Mouse (Mus musculus): ENCODE measurements around the gene Acsf3. TPM values are rescaled to one million over a fixed set of nuclear protein-coding genes. Genes with fewer than 3 reads are reported as not detected.

The Acsf3 gene
- polyA plus RNA-seq, 1 experiment: 18.6 TPM

GRCm38 (mm10) chr8:122852546-122852905 lies 77.2 kb downstream of the Acsf3 start:
- Histone ChIP-seq H3K36me3 (ENCODE audit: control insufficient read depth, insufficient read depth, low read length) (no peaks in the 10 kb centered on the region), H3K4me1 (ENCODE audit: control insufficient read depth, insufficient read depth, low read length) (no peaks in the 10 kb centered on the region), H3K27me3 (ENCODE audit: control insufficient read depth, insufficient read depth, low read length) (no peaks in the 10 kb centered on the region), H3K27ac (ENCODE audit: control insufficient read depth, insufficient read depth, low read depth, low read length) (no peak overlapping the region), H3K4me3 (ENCODE audit: control insufficient read depth, low read depth, low read length) (no peak overlapping the region)
- TF ChIP-seq POLR2A (IDR thresholded peaks at IDR 0.05; ENCODE audit: control insufficient read depth, low read depth, low read length) (no peak), CTCF (IDR thresholded peaks at IDR 0.05; ENCODE audit: control insufficient read depth, insufficient read depth, insufficient replicate concordance, low read depth, low read length) (no peak)

DNA sequence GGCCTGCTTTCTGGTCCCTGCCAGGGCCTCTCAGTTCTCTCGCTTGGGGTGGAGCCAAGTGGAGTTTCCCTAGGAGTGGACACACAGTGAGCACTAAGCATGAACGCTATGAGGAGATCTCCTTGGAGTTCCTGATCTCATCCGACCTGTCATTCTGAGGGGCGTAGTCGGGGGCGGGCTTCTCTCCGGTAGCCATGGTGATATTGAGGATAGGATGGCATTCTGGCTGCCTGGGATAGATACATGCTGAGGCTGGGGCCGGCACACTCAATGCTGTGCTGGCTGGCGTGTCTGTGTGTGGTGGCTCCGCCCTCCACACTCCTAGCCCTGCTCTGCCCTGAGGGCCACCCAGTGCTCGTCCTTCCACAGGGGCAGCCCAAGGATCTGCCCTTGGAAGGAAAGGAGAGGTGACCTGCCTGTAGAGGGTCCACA lies 78.1 kb downstream of the Acsf3 start:
- Histone ChIP-seq H3K4me1 (ENCODE audit: control insufficient read depth, insufficient read depth, low read length) (no peaks in the 10 kb centered on the region), H3K27ac (ENCODE audit: control insufficient read depth, insufficient read depth, low read depth, low read length) (no peak overlapping the region), H3K36me3 (ENCODE audit: control insufficient read depth, insufficient read depth, low read length) (no peaks in the 10 kb centered on the region), H3K27me3 (ENCODE audit: control insufficient read depth, insufficient read depth, low read length) (no peaks in the 10 kb centered on the region), H3K4me3 (ENCODE audit: control insufficient read depth, low read depth, low read length) (no peak overlapping the region)
- TF ChIP-seq CTCF (IDR thresholded peaks at IDR 0.05; ENCODE audit: control insufficient read depth, insufficient read depth, insufficient replicate concordance, low read depth, low read length) (no peak), POLR2A (IDR thresholded peaks at IDR 0.05; ENCODE audit: control insufficient read depth, low read depth, low read length) (no peak)

- H3K36me3 ChIP-seq (ENCODE audit: control insufficient read depth, insufficient read depth, low read length): no peaks in the 10 kb centered on the region
- H3K27me3 ChIP-seq (ENCODE audit: control insufficient read depth, insufficient read depth, low read length): no peaks in the 10 kb centered on the region
- H3K27ac ChIP-seq (ENCODE audit: control insufficient read depth, insufficient read depth, low read depth, low read length): no peak overlapping the region
- H3K4me1 ChIP-seq (ENCODE audit: control insufficient read depth, insufficient read depth, low read length): no peaks in the 10 kb centered on the region
- TF ChIP-seq CTCF (IDR thresholded peaks at IDR 0.05; ENCODE audit: control insufficient read depth, insufficient read depth, insufficient replicate concordance, low read depth, low read length) (no peak), POLR2A (IDR thresholded peaks at IDR 0.05; ENCODE audit: control insufficient read depth, low read depth, low read length) (no peak)
- H3K4me3 ChIP-seq (ENCODE audit: control insufficient read depth, low read depth, low read length): no peak overlapping the region
Observed at GRCm38 (mm10) chr8:122854388-122854787, 79.1 kb downstream of the Acsf3 start.

GRCm38 (mm10) chr8:122855123-122855522 lies 79.8 kb downstream of the Acsf3 start:
- Histone ChIP-seq H3K27ac (ENCODE audit: control insufficient read depth, insufficient read depth, low read depth, low read length) (no peak overlapping the region), H3K27me3 (ENCODE audit: control insufficient read depth, insufficient read depth, low read length) (no peaks in the 10 kb centered on the region), H3K4me3 (ENCODE audit: control insufficient read depth, low read depth, low read length) (no peak overlapping the region), H3K36me3 (ENCODE audit: control insufficient read depth, insufficient read depth, low read length) (no peaks in the 10 kb centered on the region), H3K4me1 (ENCODE audit: control insufficient read depth, insufficient read depth, low read length) (no peaks in the 10 kb centered on the region)
- TF ChIP-seq CTCF (IDR thresholded peaks at IDR 0.05; ENCODE audit: control insufficient read depth, insufficient read depth, insufficient replicate concordance, low read depth, low read length) (no peak), POLR2A (IDR thresholded peaks at IDR 0.05; ENCODE audit: control insufficient read depth, low read depth, low read length) (no peak)

GRCm38 (mm10) chr8:122856288-122856687 lies 81.0 kb downstream of the Acsf3 start:
- H3K27ac ChIP-seq (ENCODE audit: control insufficient read depth, insufficient read depth, low read depth, low read length): no peak overlapping the region
- TF ChIP-seq POLR2A (IDR thresholded peaks at IDR 0.05; ENCODE audit: control insufficient read depth, low read depth, low read length): no peak
- no peak for TF ChIP-seq CTCF (IDR thresholded peaks at IDR 0.05; ENCODE audit: control insufficient read depth, insufficient read depth, insufficient replicate concordance, low read depth, low read length)
- no peaks in the 10 kb centered on the region for H3K27me3 ChIP-seq (ENCODE audit: control insufficient read depth, insufficient read depth, low read length)
- no peak overlapping the region for H3K4me3 ChIP-seq (ENCODE audit: control insufficient read depth, low read depth, low read length)
- H3K36me3 ChIP-seq (ENCODE audit: control insufficient read depth, insufficient read depth, low read length): no peaks in the 10 kb centered on the region
- no peaks in the 10 kb centered on the region for H3K4me1 ChIP-seq (ENCODE audit: control insufficient read depth, insufficient read depth, low read length)

DNA sequence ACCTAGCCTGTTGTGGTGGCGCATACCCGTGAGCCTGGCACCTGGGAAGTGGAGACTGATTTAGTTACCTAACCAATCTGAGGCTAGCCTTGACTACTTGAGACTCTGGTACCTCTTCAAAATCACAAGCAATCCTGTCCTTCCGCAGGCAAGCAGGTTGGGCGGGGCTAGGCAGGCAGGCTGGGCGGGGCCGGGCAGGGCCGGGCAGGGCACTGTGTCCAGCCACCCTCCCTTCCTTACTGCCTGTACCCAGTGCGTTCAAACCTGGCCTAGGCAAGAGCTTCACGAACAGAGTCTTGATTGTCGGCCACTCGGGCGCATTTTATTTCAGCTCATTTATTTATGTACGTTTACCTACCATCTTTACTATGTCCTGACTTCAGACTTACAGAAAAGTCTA lies 84.6 kb downstream of the Acsf3 start:
- no peaks in the 10 kb centered on the region for H3K27me3 ChIP-seq (ENCODE audit: control insufficient read depth, insufficient read depth, low read length)
- H3K4me1 ChIP-seq (ENCODE audit: control insufficient read depth, insufficient read depth, low read length): peaks cover 5% of the 10 kb centered on the region
- TF ChIP-seq POLR2A (IDR thresholded peaks at IDR 0.05; ENCODE audit: control insufficient read depth, low read depth, low read length) (no peak), CTCF (IDR thresholded peaks at IDR 0.05; ENCODE audit: control insufficient read depth, insufficient read depth, insufficient replicate concordance, low read depth, low read length) (no peak)
- no peak overlapping the region for H3K27ac ChIP-seq (ENCODE audit: control insufficient read depth, insufficient read depth, low read depth, low read length)
- no peaks in the 10 kb centered on the region for H3K36me3 ChIP-seq (ENCODE audit: control insufficient read depth, insufficient read depth, low read length)
- no peak overlapping the region for H3K4me3 ChIP-seq (ENCODE audit: control insufficient read depth, low read depth, low read length)

GRCm38 (mm10) chr8:122864719-122865129 lies 89.4 kb downstream of the Acsf3 start:
- H3K4me1 ChIP-seq (ENCODE audit: control insufficient read depth, insufficient read depth, low read length): peaks cover 10% of the 10 kb centered on the region
- TF ChIP-seq POLR2A (IDR thresholded peaks at IDR 0.05; ENCODE audit: control insufficient read depth, low read depth, low read length): no peak
- H3K36me3 ChIP-seq (ENCODE audit: control insufficient read depth, insufficient read depth, low read length): no peaks in the 10 kb centered on the region
- no peak overlapping the region for H3K27ac ChIP-seq (ENCODE audit: control insufficient read depth, insufficient read depth, low read depth, low read length)
- no peaks in the 10 kb centered on the region for H3K27me3 ChIP-seq (ENCODE audit: control insufficient read depth, insufficient read depth, low read length)
- H3K4me3 ChIP-seq (ENCODE audit: control insufficient read depth, low read depth, low read length): peak overlapping the region; percentile 55

- H3K27ac ChIP-seq (ENCODE audit: control insufficient read depth, insufficient read depth, low read depth, low read length): no peak overlapping the region
Observed at GRCm38 (mm10) chr8:122865441-122865840, 90.2 kb downstream of the Acsf3 start.

More at GRCm38 (mm10) chr8:122865441-122865840, 90.2 kb downstream of the Acsf3 start:
- H3K27me3 ChIP-seq (ENCODE audit: control insufficient read depth, insufficient read depth, low read length): no peaks in the 10 kb centered on the region
- no peak for TF ChIP-seq POLR2A (IDR thresholded peaks at IDR 0.05; ENCODE audit: control insufficient read depth, low read depth, low read length)
- TF ChIP-seq CTCF (IDR thresholded peaks at IDR 0.05; ENCODE audit: control insufficient read depth, insufficient read depth, insufficient replicate concordance, low read depth, low read length): 0 out of 2 replicates have a peak, but pooled peaks have one; percentile 11
- H3K36me3 ChIP-seq (ENCODE audit: control insufficient read depth, insufficient read depth, low read length): no peaks in the 10 kb centered on the region
- H3K4me3 ChIP-seq (ENCODE audit: control insufficient read depth, low read depth, low read length): no peak overlapping the region
- peaks cover 13% of the 10 kb centered on the region for H3K4me1 ChIP-seq (ENCODE audit: control insufficient read depth, insufficient read depth, low read length)

Measured in testis, adult 2 months (tissue).